Mouse (Mus musculus): Measurements from ENCODE around the gene Fhit. TPM values are rescaled to one million over a fixed set of nuclear protein-coding genes. Genes with fewer than 3 reads are reported as not detected.

Fhit gene
- polyA plus RNA-seq, 1 experiment from 2014 or later: 12.6 TPM

- H3K27ac ChIP-seq: no peak overlapping the region
- peaks cover 7% of the 10 kb centered on the region; the same call in 1 of the 2 replicates for H3K4me1 ChIP-seq (replicated peaks; ENCODE audit: control insufficient read depth, insufficient read depth, low read length)
- 62% methylated on average over 5 of the region's 5 CpGs for WGBS
- DNase-seq (ENCODE audit: low spot score) (no peak), ATAC-seq (ENCODE audit: low FRiP score) (no peak)
- H3K9ac ChIP-seq: no peak overlapping the region
- no peaks in the 10 kb centered on the region for H3K9me3 ChIP-seq (ENCODE audit: control insufficient read depth, low read length)
- no peaks in the 10 kb centered on the region for H3K36me3 ChIP-seq (replicated peaks; ENCODE audit: control insufficient read depth, insufficient read depth)
- no peak overlapping the region for H3K4me2 ChIP-seq (replicated peaks)
- H3K4me3 ChIP-seq (replicated peaks; ENCODE audit: low read length): no peak overlapping the region
- H3K27me3 ChIP-seq (ENCODE audit: control insufficient read depth, insufficient read depth, low read length): no peaks in the 10 kb centered on the region
These were observed 1605.5 kb downstream of the Fhit start for GRCm38 (mm10) chr14:9556333-9556732.

- H3K9ac ChIP-seq: no peak overlapping the region
- H3K4me1 ChIP-seq (replicated peaks; ENCODE audit: control insufficient read depth, insufficient read depth, low read length): peaks cover 7% of the 10 kb centered on the region; the same call in 1 of the 2 replicates
- WGBS: 65% methylated on average over 6 of the region's 6 CpGs
- ATAC-seq (ENCODE audit: low FRiP score): no peak
- no peaks in the 10 kb centered on the region for H3K36me3 ChIP-seq (replicated peaks; ENCODE audit: control insufficient read depth, insufficient read depth)
- H3K9me3 ChIP-seq (ENCODE audit: control insufficient read depth, low read length): no peaks in the 10 kb centered on the region
- no peak overlapping the region for H3K4me3 ChIP-seq (replicated peaks; ENCODE audit: low read length)
- H3K4me2 ChIP-seq (replicated peaks): no peak overlapping the region
- no peak for DNase-seq (ENCODE audit: low spot score)
- H3K27me3 ChIP-seq (ENCODE audit: control insufficient read depth, insufficient read depth, low read length): no peaks in the 10 kb centered on the region
- no peak overlapping the region for H3K27ac ChIP-seq
These were observed 1606.0 kb downstream of the Fhit start for GRCm38 (mm10) chr14:9555807-9556206.

- DNase-seq (ENCODE audit: low spot score): no peak
- no peaks in the 10 kb centered on the region for H3K27me3 ChIP-seq (ENCODE audit: control insufficient read depth, insufficient read depth, low read length)
- H3K4me3 ChIP-seq (replicated peaks; ENCODE audit: low read length): no peak overlapping the region
- ATAC-seq (ENCODE audit: low FRiP score): no peak
- no peak overlapping the region for H3K4me2 ChIP-seq (replicated peaks)
- H3K27ac ChIP-seq: no peak overlapping the region
- no peak overlapping the region for H3K9ac ChIP-seq
- H3K36me3 ChIP-seq (replicated peaks; ENCODE audit: control insufficient read depth, insufficient read depth): no peaks in the 10 kb centered on the region
- H3K4me1 ChIP-seq (replicated peaks; ENCODE audit: control insufficient read depth, insufficient read depth, low read length): peaks cover 7% of the 10 kb centered on the region; the same call in 1 of the 2 replicates
- no peaks in the 10 kb centered on the region for H3K9me3 ChIP-seq (ENCODE audit: control insufficient read depth, low read length)
These were observed 1609.7 kb downstream of the Fhit start for GRCm38 (mm10) chr14:9552149-9552548.

DNA sequence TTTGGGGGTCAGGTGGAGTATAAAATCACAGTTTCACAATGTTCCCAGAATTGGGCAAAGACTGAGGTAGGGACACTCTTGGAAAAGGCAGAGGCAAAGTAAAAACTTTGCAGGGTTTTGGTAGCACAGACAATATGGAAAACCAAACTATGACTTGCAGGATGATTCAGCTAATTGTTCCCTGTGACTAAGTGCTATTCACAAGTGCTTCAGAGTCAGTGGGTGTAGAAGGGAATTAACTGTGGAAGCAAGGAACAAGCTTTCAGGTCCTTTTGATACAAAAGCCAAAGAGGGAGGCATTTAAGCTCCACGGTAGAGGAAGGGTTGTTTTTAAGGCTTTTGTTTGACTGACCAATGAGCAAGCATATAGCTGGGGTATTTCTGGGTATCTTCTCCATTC is 1613.9 kb downstream of the Fhit start:
- no peak for ATAC-seq (ENCODE audit: low FRiP score)
- no peak overlapping the region for H3K9ac ChIP-seq
- no peak overlapping the region for H3K4me3 ChIP-seq (replicated peaks; ENCODE audit: low read length)
- H3K27me3 ChIP-seq (ENCODE audit: control insufficient read depth, insufficient read depth, low read length): no peaks in the 10 kb centered on the region
- H3K9me3 ChIP-seq (ENCODE audit: control insufficient read depth, low read length): no peaks in the 10 kb centered on the region
- no peaks in the 10 kb centered on the region for H3K36me3 ChIP-seq (replicated peaks; ENCODE audit: control insufficient read depth, insufficient read depth)
- no peaks in the 10 kb centered on the region for H3K4me1 ChIP-seq (replicated peaks; ENCODE audit: control insufficient read depth, insufficient read depth, low read length)
- 55% methylated on average over 1 of the region's 1 CpGs for whole genome bisulfite sequencing
- no peak for DNase-seq (ENCODE audit: low spot score)
- no peak overlapping the region for H3K27ac ChIP-seq
- H3K4me2 ChIP-seq (replicated peaks): no peak overlapping the region

- Histone ChIP-seq H3K9ac (no peak overlapping the region), H3K27me3 (ENCODE audit: control insufficient read depth, insufficient read depth, low read length) (no peaks in the 10 kb centered on the region), H3K9me3 (ENCODE audit: control insufficient read depth, low read length) (no peaks in the 10 kb centered on the region), H3K4me1 (replicated peaks; ENCODE audit: control insufficient read depth, insufficient read depth, low read length) (no peaks in the 10 kb centered on the region), H3K4me3 (replicated peaks; ENCODE audit: low read length) (no peak overlapping the region), H3K4me2 (replicated peaks) (no peak overlapping the region), H3K27ac (no peak overlapping the region), H3K36me3 (replicated peaks; ENCODE audit: control insufficient read depth, insufficient read depth) (no peaks in the 10 kb centered on the region)
- WGBS: 81% methylated on average over 3 of the region's 3 CpGs
- no peak for DNase-seq (ENCODE audit: low spot score)
- no peak for ATAC-seq (ENCODE audit: low FRiP score)
These were observed 1617.5 kb downstream of the Fhit start for GRCm38 (mm10) chr14:9544364-9544763.

DNA sequence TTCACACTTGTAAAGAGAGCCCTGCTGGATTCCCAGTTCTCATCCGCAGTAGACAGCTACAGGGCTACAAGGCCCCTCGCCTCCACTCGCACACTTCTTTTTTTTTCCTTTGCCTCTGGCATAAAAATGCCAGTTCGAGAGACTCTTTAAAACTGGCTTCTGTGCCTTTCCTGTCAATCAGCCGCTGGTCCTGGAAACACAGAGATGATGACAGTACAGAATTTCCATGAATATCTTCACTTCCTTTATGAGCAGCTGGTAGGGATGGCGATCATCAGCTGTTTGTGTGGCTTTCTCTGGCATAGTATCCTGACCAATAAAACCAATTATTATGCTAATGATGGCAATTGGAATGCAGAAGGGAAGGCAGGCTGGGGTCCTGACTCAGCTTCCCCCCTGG is 1626.3 kb downstream of the Fhit start:
- H3K4me2 ChIP-seq (replicated peaks): no peak overlapping the region
- no peak overlapping the region for H3K9ac ChIP-seq
- H3K9me3 ChIP-seq (ENCODE audit: control insufficient read depth, low read length): no peaks in the 10 kb centered on the region
- H3K36me3 ChIP-seq (replicated peaks; ENCODE audit: control insufficient read depth, insufficient read depth): no peaks in the 10 kb centered on the region
- WGBS: 49% methylated on average over 6 of the region's 6 CpGs
- DNase-seq (ENCODE audit: low spot score) (no peak), ATAC-seq (ENCODE audit: low FRiP score) (no peak)
- H3K4me1 ChIP-seq (replicated peaks; ENCODE audit: control insufficient read depth, insufficient read depth, low read length): no peaks in the 10 kb centered on the region
- no peak overlapping the region for H3K4me3 ChIP-seq (replicated peaks; ENCODE audit: low read length)
- H3K27ac ChIP-seq: no peak overlapping the region
- no peaks in the 10 kb centered on the region for H3K27me3 ChIP-seq (ENCODE audit: control insufficient read depth, insufficient read depth, low read length)

GRCm38 (mm10) chr14:9529247-9529646 is 1632.6 kb downstream of the Fhit start:
- H3K36me3 ChIP-seq (replicated peaks; ENCODE audit: control insufficient read depth, insufficient read depth): no peaks in the 10 kb centered on the region
- WGBS: 92% methylated on average over 4 of the region's 4 CpGs

GRCm38 (mm10) chr14:9526136-9526535 is 1635.7 kb downstream of the Fhit start:
- H3K36me3 ChIP-seq (replicated peaks; ENCODE audit: control insufficient read depth, insufficient read depth): no peaks in the 10 kb centered on the region
- no peak overlapping the region for H3K9ac ChIP-seq
- whole genome bisulfite sequencing: 92% methylated on average over 3 of the region's 3 CpGs
- no peaks in the 10 kb centered on the region for H3K9me3 ChIP-seq (ENCODE audit: control insufficient read depth, low read length)
- no peaks in the 10 kb centered on the region for H3K4me1 ChIP-seq (replicated peaks; ENCODE audit: control insufficient read depth, insufficient read depth, low read length)
- H3K27me3 ChIP-seq (ENCODE audit: control insufficient read depth, insufficient read depth, low read length): no peaks in the 10 kb centered on the region
- H3K4me3 ChIP-seq (replicated peaks; ENCODE audit: low read length): no peak overlapping the region
- DNase-seq (ENCODE audit: low spot score) (no peak), ATAC-seq (ENCODE audit: low FRiP score) (no peak)
- H3K27ac ChIP-seq: no peak overlapping the region
- no peak overlapping the region for H3K4me2 ChIP-seq (replicated peaks)

More at GRCm38 (mm10) chr14:9529247-9529646, 1632.6 kb downstream of the Fhit start:
- Histone ChIP-seq H3K27ac (no peak overlapping the region), H3K27me3 (ENCODE audit: control insufficient read depth, insufficient read depth, low read length) (no peaks in the 10 kb centered on the region), H3K9me3 (ENCODE audit: control insufficient read depth, low read length) (no peaks in the 10 kb centered on the region), H3K4me3 (replicated peaks; ENCODE audit: low read length) (no peak overlapping the region), H3K4me2 (replicated peaks) (no peak overlapping the region), H3K4me1 (replicated peaks; ENCODE audit: control insufficient read depth, insufficient read depth, low read length) (no peaks in the 10 kb centered on the region), H3K9ac (no peak overlapping the region)
- DNase-seq (ENCODE audit: low spot score) (no peak), ATAC-seq (ENCODE audit: low FRiP score) (no peak)

DNA sequence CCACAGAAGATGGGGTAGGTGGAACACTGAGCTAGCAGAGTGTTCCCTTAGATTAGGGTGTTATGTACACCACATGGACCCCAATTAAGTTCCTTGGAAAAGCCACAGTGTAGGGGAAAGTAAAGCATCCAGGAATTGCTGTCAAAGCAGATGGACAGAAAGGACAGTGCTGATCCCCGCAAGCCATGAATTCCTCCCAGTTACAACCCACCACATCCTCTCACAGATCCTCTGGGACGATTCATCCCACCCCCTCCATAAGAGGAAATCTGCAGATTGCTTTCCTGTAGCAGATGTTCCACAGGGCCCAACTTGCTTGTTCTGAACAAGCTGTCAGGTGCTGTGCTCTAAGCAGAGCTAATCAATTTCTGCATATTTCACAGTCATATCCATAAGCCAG is 1644.2 kb downstream of the Fhit start:
- Histone ChIP-seq H3K27ac (no peak overlapping the region), H3K27me3 (ENCODE audit: control insufficient read depth, insufficient read depth, low read length) (no peaks in the 10 kb centered on the region), H3K36me3 (replicated peaks; ENCODE audit: control insufficient read depth, insufficient read depth) (no peaks in the 10 kb centered on the region), H3K4me2 (replicated peaks) (no peak overlapping the region), H3K9ac (no peak overlapping the region), H3K4me3 (replicated peaks; ENCODE audit: low read length) (no peak overlapping the region), H3K4me1 (replicated peaks; ENCODE audit: control insufficient read depth, insufficient read depth, low read length) (no peaks in the 10 kb centered on the region), H3K9me3 (ENCODE audit: control insufficient read depth, low read length) (no peaks in the 10 kb centered on the region)
- WGBS: 73% methylated on average over 2 of the region's 2 CpGs
- DNase-seq (ENCODE audit: low spot score) (no peak), ATAC-seq (ENCODE audit: low FRiP score) (no peak)

- Histone ChIP-seq H3K9ac (no peak overlapping the region), H3K27me3 (ENCODE audit: control insufficient read depth, insufficient read depth, low read length) (no peaks in the 10 kb centered on the region), H3K4me2 (replicated peaks) (no peak overlapping the region), H3K27ac (no peak overlapping the region), H3K9me3 (ENCODE audit: control insufficient read depth, low read length) (no peaks in the 10 kb centered on the region), H3K4me1 (replicated peaks; ENCODE audit: control insufficient read depth, insufficient read depth, low read length) (no peaks in the 10 kb centered on the region), H3K36me3 (replicated peaks; ENCODE audit: control insufficient read depth, insufficient read depth) (no peaks in the 10 kb centered on the region), H3K4me3 (replicated peaks; ENCODE audit: low read length) (no peak overlapping the region)
- 88% methylated on average over 1 of the region's 1 CpGs for WGBS
- DNase-seq (ENCODE audit: low spot score) (no peak), ATAC-seq (ENCODE audit: low FRiP score) (no peak)
These were observed 1652.2 kb downstream of the Fhit start for GRCm38 (mm10) chr14:9509678-9510077.
